Mouse (Mus musculus) brain, embryonic 18.5 days (tissue): ENCODE measurements at regions not wholly inside any gene's neighbourhood (a gene's known extent, or its start where the extent isn't known, plus 50 kb on each side); places are given as distances from the start of the nearest gene placed in this dataset.
"Not testable (repeated sequence)": the region's sequence is repeated elsewhere in the genome, so short reads cannot be mapped to it uniquely, and the experiment has no call there.

Experiments used
- DNase-seq: peaks from one replicate; pipeline ENCODE4 v3.0.0-alpha.2; 2012; ENCODE audit warnings: low read depth, low spot score

DNA sequence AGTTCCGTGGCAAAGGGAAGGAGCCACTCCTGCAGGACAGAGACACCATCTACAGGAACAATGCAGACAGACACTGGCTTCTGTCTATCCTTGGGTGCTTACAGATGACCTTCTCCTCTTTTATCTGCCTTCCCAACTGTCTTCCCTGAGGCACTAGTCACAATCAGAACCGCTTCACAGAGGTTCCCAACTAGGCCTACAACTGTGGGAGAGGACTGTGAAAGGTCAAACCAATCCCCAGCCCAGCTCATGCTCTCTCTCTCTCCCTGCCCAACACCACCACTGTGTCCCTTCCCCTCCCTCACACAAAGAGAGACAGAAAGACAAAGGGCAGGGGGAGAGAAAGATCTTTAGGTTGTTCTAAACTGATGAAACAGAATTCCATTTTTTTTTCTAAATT lies 61.3 kb downstream of the Tmem17 start:
- no peak for DNase-seq

DNA sequence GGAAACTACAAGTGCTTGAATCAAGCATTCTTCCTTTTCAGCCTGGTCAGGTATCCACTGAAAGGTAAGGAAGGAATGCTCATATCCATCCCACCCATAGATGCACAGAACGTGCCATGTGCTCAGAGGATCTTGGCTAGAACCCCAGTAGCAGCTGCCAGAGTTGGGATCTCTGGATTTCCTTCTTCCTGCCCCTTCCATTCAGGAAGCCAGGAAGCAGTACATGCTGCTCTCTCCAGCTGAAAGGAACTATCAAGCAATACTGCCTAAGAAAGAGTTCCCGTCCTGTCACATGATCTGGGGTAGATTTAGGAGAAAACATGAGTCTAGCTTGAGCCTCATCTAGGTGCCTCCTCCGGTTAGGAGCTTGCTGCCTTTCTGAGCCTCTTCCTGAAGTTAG lies 61.9 kb downstream of the Tmem17 start:
- DNase-seq, result no peak

DNA sequence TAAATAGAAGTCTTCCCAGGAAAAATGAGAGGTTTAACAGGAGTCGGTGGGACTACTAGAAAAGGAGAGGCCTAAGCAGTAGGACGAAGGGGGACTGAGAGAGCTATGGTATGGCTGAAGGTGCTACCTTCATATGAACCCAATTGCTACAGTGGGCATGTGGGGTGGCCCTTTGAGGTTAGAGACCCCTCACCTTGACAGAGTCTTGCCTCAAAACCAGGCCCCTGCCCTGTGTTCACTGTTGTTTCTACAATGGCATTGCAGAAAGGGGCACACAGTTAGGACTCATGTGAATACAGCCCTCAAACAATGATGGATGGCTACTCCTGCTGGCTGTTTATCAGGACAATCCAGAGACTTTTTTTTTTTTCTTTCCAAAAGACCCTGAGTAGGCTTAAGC lies 62.6 kb downstream of the Tmem17 start:
- no peak for DNase-seq

DNA sequence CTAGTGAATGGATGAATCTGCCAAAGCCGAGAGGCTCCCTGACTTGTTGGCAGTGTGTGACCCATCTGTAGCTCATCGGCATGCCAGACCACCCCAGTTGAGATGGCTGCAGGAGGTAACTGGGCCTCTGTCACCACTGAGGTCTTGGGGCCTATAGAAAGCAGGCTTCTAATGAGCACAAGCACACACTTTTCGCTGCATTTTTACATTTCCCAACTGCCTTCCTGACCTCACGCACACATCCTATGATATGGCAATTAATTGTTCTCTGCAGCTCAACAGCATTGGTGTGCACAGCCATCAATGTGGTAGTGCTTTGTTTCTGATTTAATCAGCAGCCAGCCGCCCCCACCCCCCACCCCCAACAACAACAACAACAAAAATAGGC lies 72.2 kb downstream of the Tmem17 start:
- DNase-seq, result no peak

- no peak for DNase-seq
Observed at GRCm38 (mm10) chr11:22584488-22585158, 72.7 kb downstream of the Tmem17 start.

DNA sequence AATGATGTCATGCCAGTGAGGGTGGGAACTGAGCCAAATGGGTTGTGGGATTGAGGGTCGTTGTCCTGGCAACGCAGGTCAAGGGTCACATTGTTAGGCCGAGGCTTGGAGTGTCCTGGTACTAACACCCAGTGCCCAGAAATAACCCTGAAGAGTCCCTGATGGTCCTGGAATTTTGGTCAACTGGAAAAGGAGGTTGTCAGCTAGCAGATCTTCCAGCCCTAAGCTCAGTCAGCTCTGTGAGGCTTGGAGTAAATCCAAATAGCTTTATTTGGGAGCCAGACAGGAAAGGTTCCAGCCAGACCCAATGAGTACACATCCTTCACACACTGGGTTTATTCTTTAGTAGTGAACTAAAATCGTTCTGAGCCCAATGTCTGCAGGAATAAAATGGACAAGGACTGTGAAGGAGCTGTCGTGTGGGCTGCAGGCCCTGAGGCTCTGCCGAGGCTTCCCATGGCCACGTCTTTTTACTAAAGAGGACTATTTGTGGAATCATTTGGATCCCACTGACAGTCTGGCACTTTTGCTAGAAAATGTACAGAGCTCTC lies 75.9 kb downstream of the Tmem17 start:
- no peak for DNase-seq

DNA sequence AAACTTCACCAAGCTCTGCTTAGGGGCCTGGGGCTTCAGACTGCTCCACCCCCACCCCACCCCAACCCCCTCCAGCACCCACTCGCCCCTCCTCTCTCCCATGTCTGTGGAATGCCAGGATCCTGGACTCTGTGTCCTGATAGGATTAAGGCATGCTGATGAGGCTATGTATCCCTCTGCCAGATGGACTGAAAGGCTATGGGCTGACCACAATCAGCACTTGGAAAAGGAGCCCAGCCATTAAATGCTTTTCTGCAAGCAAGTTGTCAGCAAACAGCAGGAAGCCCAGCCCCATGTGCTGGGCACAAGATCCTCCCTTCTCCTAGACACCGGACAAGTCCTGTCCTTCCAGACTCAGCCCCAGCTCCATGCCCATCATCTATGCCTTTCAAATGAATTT lies 76.7 kb downstream of the Tmem17 start:
- DNase-seq, result no peak

DNA sequence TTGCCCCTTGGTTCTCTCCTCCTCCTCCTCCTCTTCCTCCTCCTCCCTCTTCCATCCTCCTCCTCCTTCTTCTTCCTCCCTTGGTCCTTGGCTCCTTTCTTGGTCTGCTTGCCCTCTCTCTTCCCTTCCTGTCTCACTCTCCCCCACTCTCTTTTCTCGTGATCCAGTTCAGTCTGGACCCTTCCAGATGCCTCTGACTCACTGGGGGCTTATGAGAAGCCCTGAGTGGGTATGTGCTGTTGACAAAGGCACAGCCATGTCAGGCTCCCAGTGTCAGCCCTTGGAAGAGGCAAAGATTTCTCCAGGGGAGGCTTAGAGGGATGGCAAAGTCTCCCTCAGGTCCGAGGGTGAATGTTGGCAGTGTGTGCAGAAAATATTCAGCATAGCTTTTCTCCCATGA lies 78.0 kb downstream of the Tmem17 start:
- no peak for DNase-seq

- not testable (repeated sequence) for DNase-seq
Observed at GRCm38 (mm10) chr11:22591050-22591449, 79.2 kb downstream of the Tmem17 start.

DNA sequence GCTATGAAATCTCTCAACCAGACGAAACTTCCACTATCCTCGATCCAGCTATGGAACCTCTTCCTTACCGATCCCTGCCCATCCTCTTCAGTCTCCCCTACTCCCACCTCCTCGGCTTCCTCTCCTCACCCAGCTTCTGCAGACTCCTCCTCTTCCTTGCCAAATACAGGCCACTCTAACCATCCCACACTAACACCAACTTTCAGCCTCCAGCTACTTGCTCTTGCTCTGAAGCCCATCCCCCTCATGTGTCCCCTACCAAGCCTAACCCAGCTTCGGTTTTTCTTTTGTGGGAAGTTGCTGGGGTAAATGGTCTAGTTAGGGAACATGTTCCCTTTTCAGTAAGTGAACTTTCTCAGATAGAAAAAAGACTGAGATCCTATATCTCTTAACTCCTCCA lies 80.8 kb downstream of the Tmem17 start:
- no peak for DNase-seq

DNA sequence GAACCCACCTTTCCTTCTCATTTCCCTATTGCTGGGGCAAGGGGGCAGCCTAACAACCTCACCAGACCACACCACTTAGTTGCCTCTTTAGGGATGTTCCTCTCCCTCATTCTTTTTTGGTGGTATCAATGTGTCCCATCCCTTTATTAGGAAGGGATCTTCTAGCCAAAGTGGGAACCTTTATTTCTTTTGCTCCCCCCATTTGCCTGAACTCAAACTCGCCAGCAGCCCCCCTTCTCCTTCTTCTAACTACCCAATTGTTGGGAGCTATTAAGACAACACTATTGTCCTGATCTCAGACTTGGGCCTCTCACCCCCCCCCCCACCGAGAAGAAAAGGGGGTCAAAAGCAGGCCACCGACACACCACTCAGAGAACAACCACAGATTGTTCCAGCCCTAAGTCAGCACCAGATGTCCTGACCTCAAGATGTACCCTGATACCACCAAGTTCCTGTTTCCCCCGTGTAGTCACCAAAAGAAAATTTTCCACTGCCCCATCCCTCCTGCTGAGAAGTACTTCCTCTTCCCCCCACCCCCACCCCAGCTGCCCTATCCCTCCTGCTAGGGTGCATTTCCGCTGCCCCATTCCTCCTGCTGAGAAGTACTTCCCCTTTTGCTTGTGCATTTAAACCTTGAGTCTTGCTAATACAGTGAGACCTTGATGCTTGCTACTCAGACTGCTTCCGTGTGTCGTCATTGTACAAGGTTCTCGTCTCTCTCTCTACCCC lies 84.4 kb downstream of the Tmem17 start:
- DNase-seq, result no peak

DNA sequence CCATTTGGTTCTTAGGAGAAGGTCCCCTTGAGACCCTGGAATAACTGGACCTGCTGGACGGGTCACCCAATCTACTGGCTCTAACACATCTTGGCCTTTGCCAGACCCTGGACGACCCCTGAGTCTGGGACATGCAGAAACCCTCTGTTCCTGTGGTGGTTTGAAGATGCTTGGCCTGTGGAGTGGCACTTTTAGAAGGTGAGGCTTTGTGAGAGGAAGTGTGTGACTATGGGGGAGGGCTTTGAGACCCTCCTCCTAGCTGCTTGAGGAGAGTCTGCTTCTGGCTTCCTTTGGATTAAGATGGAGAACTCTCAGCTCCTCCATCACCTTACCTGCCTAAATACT lies 84.9 kb downstream of the Tmem17 start:
- DNase-seq, result no peak

- DNase-seq, result no peak
Observed at GRCm38 (mm10) chr11:22600370-22600769, 88.5 kb downstream of the Tmem17 start.

GRCm38 (mm10) chr11:22601977-22602376 lies 90.1 kb downstream of the Tmem17 start:
- no peak for DNase-seq

- no peak for DNase-seq
Observed at GRCm38 (mm10) chr11:22602610-22603009, 90.7 kb downstream of the Tmem17 start.

GRCm38 (mm10) chr11:22603397-22603796 lies 91.5 kb downstream of the Tmem17 start:
- DNase-seq, result no peak

DNA sequence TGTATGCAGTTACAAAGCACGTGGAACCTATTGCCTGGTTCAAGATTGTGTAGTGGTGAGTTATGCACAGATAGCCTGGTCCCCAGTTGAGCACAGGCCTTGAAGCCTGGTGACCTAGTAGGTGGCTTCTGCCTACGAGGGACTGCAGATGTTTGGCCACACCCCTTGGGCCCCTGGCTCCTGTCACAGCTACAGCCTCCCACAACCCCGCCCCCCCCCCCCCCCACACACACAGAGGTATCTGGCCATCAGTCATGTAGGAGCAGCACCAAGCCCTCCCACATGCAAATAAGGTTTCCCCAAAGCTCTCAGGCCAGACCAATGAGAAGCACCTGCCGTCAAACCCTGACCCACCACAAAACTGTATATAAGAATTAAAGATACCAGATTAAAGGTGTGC lies 94.5 kb downstream of the Tmem17 start:
- DNase-seq, result no peak

DNA sequence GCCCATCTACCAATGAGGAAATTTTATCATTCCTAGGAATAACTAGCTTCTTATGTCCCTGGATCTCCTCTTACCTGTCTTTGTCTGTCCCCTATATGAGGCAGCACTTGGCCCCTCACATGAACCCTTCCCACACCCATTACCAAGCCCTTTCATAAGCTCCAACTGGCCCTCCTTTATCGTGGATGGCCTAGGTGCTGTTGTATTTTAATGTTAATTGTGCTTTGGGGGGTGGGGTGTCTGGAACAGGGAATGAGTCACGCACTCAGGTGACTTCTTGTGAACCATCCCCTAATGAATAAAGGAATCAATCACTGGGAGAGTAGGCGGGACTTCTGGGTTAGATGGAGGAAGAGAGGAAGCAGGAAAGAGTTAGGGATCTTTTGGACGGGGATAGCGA lies 95.8 kb downstream of the Tmem17 start:
- no peak for DNase-seq

GRCm38 (mm10) chr11:22608945-22609344 lies 97.1 kb downstream of the Tmem17 start:
- DNase-seq, result no peak

DNA sequence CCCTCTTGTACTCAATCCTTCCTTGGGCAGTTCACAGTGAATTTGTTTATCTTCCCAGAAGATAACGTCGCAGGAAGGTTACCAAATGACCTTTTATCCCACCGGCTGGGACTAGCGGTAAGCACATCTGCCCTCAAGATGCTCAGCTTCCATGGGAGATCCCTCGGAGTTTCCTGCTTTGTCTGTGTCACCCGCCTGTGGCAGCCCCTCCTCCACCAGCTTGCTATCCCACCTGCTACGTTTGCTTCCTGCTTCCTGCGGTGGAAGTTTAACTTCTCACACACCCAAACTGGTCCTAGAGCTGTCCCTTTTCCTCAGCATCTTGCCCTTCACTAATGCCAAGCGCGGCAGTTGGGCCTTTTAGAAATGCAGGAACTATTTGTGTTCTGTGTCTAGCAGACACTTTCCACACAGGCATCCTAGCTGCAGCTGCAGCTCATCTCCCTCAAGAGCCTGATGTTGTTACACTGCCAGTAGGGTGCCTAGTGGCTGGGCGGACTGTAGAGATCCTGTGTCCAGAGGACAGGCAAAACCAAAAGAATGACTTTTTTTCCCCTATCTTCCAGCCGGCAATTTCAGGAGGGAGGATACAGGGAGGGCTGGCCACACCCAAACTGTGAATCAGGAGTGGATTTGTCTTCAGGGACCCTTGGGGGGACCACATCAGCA lies 98.7 kb downstream of the Tmem17 start:
- DNase-seq, result no peak

GRCm38 (mm10) chr11:22611102-22611869 lies 99.4 kb downstream of the Tmem17 start:
- no peak for DNase-seq

- DNase-seq, result no peak
Observed at GRCm38 (mm10) chr11:22613500-22613899, 101.6 kb downstream of the Tmem17 start.
